7 mouse cellular contexts compared by ENCODE assay signal in genomic region chr7:45017242-45018061, GRCm38 (mm10). TPM values are rescaled to one million over a fixed set of nuclear protein-coding genes. Genes with fewer than 3 reads are reported as not detected.
DNase-seq lines count a peak whose midpoint lies in the region; ATAC-seq and TF ChIP-seq lines count a peak whose summit lies in the region.

Gene Rras, plus strand, starts transcription at chr7:45017961.

- H3K27ac ChIP-seq in embryonic facial prominence, embryonic 13.5 days, result peak within 1 kb of the TSS; percentile 95
- peak within 1 kb of the TSS; percentile 96 for H3K27ac ChIP-seq in kidney, adult 2 months (ENCODE audit: insufficient read depth, low read depth, low read length)
- H3K27ac ChIP-seq in limb, embryonic 12.5 days, result peak within 1 kb of the TSS; percentile 92
- H3K27ac ChIP-seq in midbrain, embryonic 15.5 days, result peak within 1 kb of the TSS; percentile 77
- H3K27ac ChIP-seq in spleen, adult 2 months (ENCODE audit: insufficient read depth, low read length), result peak within 1 kb of the TSS; percentile 89

- peak; percentile 88 for ATAC-seq in embryonic facial prominence, embryonic 13.5 days (ENCODE audit: insufficient number of reproducible peaks, insufficient read depth, low FRiP score, low TSS enrichment, low read depth)
- ATAC-seq in limb, embryonic 12.5 days (ENCODE audit: insufficient number of reproducible peaks, insufficient read depth, low FRiP score, low TSS enrichment, low read depth), result peak; percentile 92
- ATAC-seq in midbrain, embryonic 15.5 days (replicated peaks), result peak; percentile 77

- H3K4me3 ChIP-seq in embryonic facial prominence, embryonic 13.5 days, result peak within 1 kb of the TSS; percentile 90
- peak within 1 kb of the TSS; percentile 51 for H3K4me3 ChIP-seq in kidney, adult 2 months (ENCODE audit: insufficient read depth, low read depth, low read length)
- H3K4me3 ChIP-seq in limb, embryonic 12.5 days (replicated peaks), result peak within 1 kb of the TSS; percentile 89
- peak within 1 kb of the TSS; percentile 92 for H3K4me3 ChIP-seq in midbrain, embryonic 15.5 days
- H3K4me3 ChIP-seq in spleen, adult 2 months (ENCODE audit: extremely low read depth, insufficient read depth, insufficient read length), result peak within 1 kb of the TSS; percentile 72

- H3K27me3 ChIP-seq in embryonic facial prominence, embryonic 13.5 days, result no peaks in the 10 kb centered on the region
- no peaks in the 10 kb centered on the region for H3K27me3 ChIP-seq in kidney, adult 2 months (replicated peaks; ENCODE audit: control insufficient read depth, insufficient read depth, low read length)
- peaks cover 12% of the 10 kb centered on the region; the same call in 1 of the 2 replicates for H3K27me3 ChIP-seq in limb, embryonic 12.5 days
- H3K27me3 ChIP-seq in midbrain, embryonic 15.5 days (replicated peaks), result no peaks in the 10 kb centered on the region
- no peaks in the 10 kb centered on the region for H3K27me3 ChIP-seq in spleen, adult 2 months (ENCODE audit: control insufficient read depth, insufficient read depth, low read length)

- H3K9me3 ChIP-seq in embryonic facial prominence, embryonic 13.5 days, result no peaks in the 10 kb centered on the region
- H3K9me3 ChIP-seq in limb, embryonic 12.5 days, result no peaks in the 10 kb centered on the region
- no peaks in the 10 kb centered on the region for H3K9me3 ChIP-seq in midbrain, embryonic 15.5 days

- peak within 1 kb of the TSS; percentile 90 for H3K4me2 ChIP-seq in embryonic facial prominence, embryonic 13.5 days
- H3K4me2 ChIP-seq in limb, embryonic 12.5 days, result peak within 1 kb of the TSS; percentile 85
- H3K4me2 ChIP-seq in midbrain, embryonic 15.5 days, result peak within 1 kb of the TSS; percentile 77

- under 1% methylated on average over 36 of the region's 36 CpGs for WGBS in embryonic facial prominence, embryonic 13.5 days
- WGBS in kidney, adult 2 months, result under 1% methylated on average over 36 of the region's 36 CpGs
- 1% methylated on average over 36 of the region's 36 CpGs for WGBS in limb, embryonic 12.5 days
- WGBS in midbrain, embryonic 15.5 days, result 0% methylated on average over 36 of the region's 36 CpGs
- WGBS in spleen, adult 2 months, result 1% methylated on average over 35 of the region's 36 CpGs

- H3K36me3 ChIP-seq in embryonic facial prominence, embryonic 13.5 days, result peaks cover 16% of the 10 kb centered on the region
- no peaks in the 10 kb centered on the region for H3K36me3 ChIP-seq in kidney, adult 2 months (ENCODE audit: control insufficient read depth, insufficient read depth, low read length)
- H3K36me3 ChIP-seq in limb, embryonic 12.5 days, result peaks cover 16% of the 10 kb centered on the region
- peaks cover 10% of the 10 kb centered on the region; the same call in 1 of the 2 replicates for H3K36me3 ChIP-seq in midbrain, embryonic 15.5 days (replicated peaks)
- peaks cover 2% of the 10 kb centered on the region for H3K36me3 ChIP-seq in spleen, adult 2 months (ENCODE audit: control insufficient read depth, insufficient read depth, low read length)

- no peak for TF ChIP-seq CTCF in kidney, adult 2 months (conservative IDR thresholded peaks at IDR 0.05; ENCODE audit: insufficient read depth, insufficient read length, low read depth, low read length)
- no peak for TF ChIP-seq CTCF in spleen, adult 2 months (IDR thresholded peaks at IDR 0.05; ENCODE audit: extremely low read depth, insufficient read depth, insufficient read length, insufficient replicate concordance)

- peak within 1 kb of the TSS; percentile 75 for H3K9ac ChIP-seq in embryonic facial prominence, embryonic 13.5 days
- H3K9ac ChIP-seq in limb, embryonic 12.5 days (replicated peaks), result peak within 1 kb of the TSS; percentile 70
- peak within 1 kb of the TSS; percentile 38 for H3K9ac ChIP-seq in midbrain, embryonic 15.5 days

- peaks cover 29% of the 10 kb centered on the region for H3K4me1 ChIP-seq in embryonic facial prominence, embryonic 13.5 days
- H3K4me1 ChIP-seq in kidney, adult 2 months (ENCODE audit: control insufficient read depth, insufficient read depth, low read length), result peaks cover 3% of the 10 kb centered on the region; the same call in 1 of the 2 replicates
- H3K4me1 ChIP-seq in limb, embryonic 12.5 days (replicated peaks), result peaks cover 35% of the 10 kb centered on the region
- H3K4me1 ChIP-seq in midbrain, embryonic 15.5 days, result peaks cover 27% of the 10 kb centered on the region
- peaks cover 13% of the 10 kb centered on the region; the same call in 1 of the 2 replicates for H3K4me1 ChIP-seq in spleen, adult 2 months (ENCODE audit: control insufficient read depth, insufficient read depth, insufficient read length)

- peak; percentile 85 for DNase-seq in adrenal gland, postnatal 25 days
- peak; percentile 95 to 99 for DNase-seq in heart, adult 18-20 months
- DNase-seq in kidney, adult 2 months, result peak; percentile 99
- peak; percentile 92 to 99 for DNase-seq in spleen, adult 2 months (ENCODE audit: low read depth in 1 of 2, low spot score in 2 of 2)

- TF ChIP-seq POLR2A in kidney, adult 2 months (IDR thresholded peaks at IDR 0.05; ENCODE audit: low read depth, low read length), result peak; percentile 47
- TF ChIP-seq POLR2A in spleen, adult 2 months (IDR thresholded peaks at IDR 0.05; ENCODE audit: low read depth, low read length), result no peak; the same call in 1 of the 2 replicates

RNA-seq across cellular contexts. Expression of gene Rras, which starts in this region (rescaled TPM):
- total RNA-seq in adrenal gland, postnatal 25 days (2021), result 94.0 and 102 TPM in 2 replicates
- 19.7 and 23.3 TPM in 2 replicates for polyA plus RNA-seq in embryonic facial prominence, embryonic 13.5 days (2015; fragmentation: Nextera tagmentation; extraction: Ambion mirVana)
- 10 to 100 TPM; 43.9 to 47.7 TPM for total RNA-seq in heart, adult 18-20 months (2021)
- 82.3 and 84.1 TPM in 2 replicates for polyA plus RNA-seq in kidney, adult 2 months (2012; rRNA removed)
- 20.8 and 21.4 TPM in 2 replicates for polyA plus RNA-seq in limb, embryonic 12.5 days (2016; fragmentation: Nextera tagmentation; extraction: Ambion mirVana)
- 12.5 and 15.2 TPM in 2 replicates for polyA plus RNA-seq in midbrain, embryonic 15.5 days (2015; fragmentation: Nextera tagmentation; extraction: Ambion mirVana)
- polyA plus RNA-seq in spleen, adult 2 months (2012; rRNA removed), result 55.1 and 65.1 TPM in 2 replicates

Comparison
In these comparisons a context has a peak if more than half of its experiments do, and no peak if none do; other contexts are left out.
1. Peak in every context shown above with its lines: DNase-seq, ATAC-seq, H3K4me3 ChIP-seq and H3K27ac ChIP-seq.